Mouse (Mus musculus) kidney, embryonic 14.5 days (tissue): ENCODE results near the gene Prrxl1. TPM values are rescaled to one million over a fixed set of nuclear protein-coding genes. Genes with fewer than 3 reads are reported as not detected.

Experiments used
- ATAC-seq: fragments of 200-750 bp; cut with Nextera tagmentation; 2 replicates; pipeline ENCODE4 v1.8.0; 2017; ENCODE audit warnings: moderate number of reproducible peaks, mild to moderate bottlenecking, moderate TSS enrichment, moderate library complexity; ENCODE audit not compliant: low FRiP score, low TSS enrichment
- H3K27ac ChIP-seq: fragments of 300-500 bp; sonication (generic); 2 replicates; pipeline ENCODE4 v1.5.1; 2014; ENCODE audit warnings: low read depth, mild to moderate bottlenecking, low read length, moderate library complexity, mixed read lengths
- H3K27me3 ChIP-seq: fragments of 300-500 bp; sonication (generic); 2 replicates; pipeline ENCODE4 v1.6.1; 2014; ENCODE audit warnings: mild to moderate bottlenecking, low read length; ENCODE audit not compliant: control insufficient read depth, insufficient read depth
- H3K36me3 ChIP-seq: fragments of 300-500 bp; sonication (generic); 2 replicates; pipeline ENCODE4 v1.6.1; 2014; ENCODE audit warnings: low read length, mixed read lengths; ENCODE audit not compliant: control insufficient read depth, insufficient read depth
- H3K4me1 ChIP-seq: fragments of 300-500 bp; sonication (generic); 2 replicates; pipeline ENCODE4 v1.6.1; 2014; ENCODE audit warnings: low read length, mixed read lengths; ENCODE audit not compliant: control insufficient read depth, insufficient read depth
- H3K4me2 ChIP-seq: fragments of 300-500 bp; sonication (generic); replicated peaks from 2 replicates; pipeline ENCODE4 v1.6.1; 2014; ENCODE audit warnings: low read depth, mild to moderate bottlenecking, low read length
- H3K4me3 ChIP-seq: fragments of 300-500 bp; sonication (generic); 2 replicates; pipeline ENCODE4 v1.5.1; 2014; ENCODE audit warnings: mild to moderate bottlenecking, low read length
- H3K9ac ChIP-seq: fragments of 300-500 bp; sonication (generic); 2 replicates; pipeline ENCODE4 v1.6.1; 2014; ENCODE audit warnings: low read depth, mild to moderate bottlenecking, low read length, moderate library complexity
- H3K9me3 ChIP-seq: fragments of 300-500 bp; sonication (generic); 2 replicates; pipeline ENCODE4 v1.6.1; 2016; ENCODE audit warnings: low read length; ENCODE audit not compliant: control insufficient read depth
- WGBS: fragments of 180-500 bp; shearing (Covaris S2); extraction: QIAGEN DNeasy Blood & Tissue Kit; methylation state at CpG from one replicate; pipeline ENCODE4 v1.1.7; 2014; 5-methylcytosine and 5-hydroxymethylcytosine counted together
- polyA plus RNA-seq: library from polyadenylated mRNA; unstranded; fragments of >200 nt; fragmentation: Nextera tagmentation; extraction: Ambion mirVana; gene quantifications from 2 replicates; pipeline ENCODE4 v1.2.1, GENCODE M21; 2014

Gene Prrxl1
- polyA plus RNA-seq, 1 experiment from 2014 or later, result 0.08 TPM

DNA sequence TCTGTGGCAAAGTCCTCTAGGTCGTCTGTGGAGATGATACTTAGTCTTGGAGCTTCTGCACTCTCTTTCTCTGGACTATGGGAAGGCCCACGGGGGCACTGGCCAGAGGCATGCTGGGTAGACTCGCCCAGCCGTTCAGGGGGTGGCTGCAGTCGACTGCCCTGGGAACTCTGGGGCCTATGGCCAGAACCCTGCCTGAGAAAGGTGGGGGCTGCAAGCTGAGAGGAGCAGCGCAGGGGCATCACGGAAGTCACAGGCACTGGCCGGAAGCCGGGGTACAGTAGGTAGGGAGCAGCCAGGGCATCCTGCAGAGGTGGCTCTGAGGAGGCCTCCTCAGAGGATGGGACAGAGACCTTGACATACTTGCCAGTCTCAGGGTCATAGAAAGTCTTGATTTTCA, 60.6 kb downstream of the Prrxl1 start:
- no peaks in the 10 kb centered on the region for H3K36me3 ChIP-seq
- no peak overlapping the region for H3K4me2 ChIP-seq
- H3K4me3 ChIP-seq, result no peak overlapping the region
- 81% methylated on average over 9 of the region's 9 CpGs for WGBS
- H3K9me3 ChIP-seq, result no peaks in the 10 kb centered on the region
- H3K27me3 ChIP-seq, result no peaks in the 10 kb centered on the region
- no peak overlapping the region for H3K27ac ChIP-seq
- no peak overlapping the region for H3K9ac ChIP-seq
- no peak for ATAC-seq
- H3K4me1 ChIP-seq, result no peaks in the 10 kb centered on the region

DNA sequence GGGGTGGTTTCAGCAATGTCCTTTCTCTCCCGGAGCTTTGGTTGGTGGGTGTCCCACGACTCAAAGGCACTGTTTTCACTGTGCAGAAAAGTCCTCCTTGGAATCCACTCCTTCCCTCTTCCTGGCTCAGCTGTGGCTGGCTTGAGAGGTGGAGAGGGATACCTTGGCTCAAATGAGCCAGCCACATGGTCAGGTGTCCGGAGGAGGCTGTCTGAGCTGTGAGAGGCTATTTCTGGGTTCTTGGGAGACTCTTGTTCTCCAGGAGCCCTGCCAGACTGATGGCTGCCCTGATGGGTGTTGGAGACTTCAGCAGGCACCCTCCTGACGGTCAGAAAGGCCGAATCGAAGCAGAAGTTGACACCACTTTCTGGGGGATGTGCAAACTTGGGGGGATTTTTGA, 63.9 kb downstream of the Prrxl1 start:
- 86% methylated on average over 6 of the region's 6 CpGs for WGBS
- Histone ChIP-seq H3K9ac (no peak overlapping the region), H3K27ac (no peak overlapping the region), H3K4me1 (no peaks in the 10 kb centered on the region), H3K4me2 (no peak overlapping the region), H3K9me3 (no peaks in the 10 kb centered on the region), H3K4me3 (no peak overlapping the region), H3K36me3 (no peaks in the 10 kb centered on the region), H3K27me3 (no peaks in the 10 kb centered on the region)
- no peak for ATAC-seq

DNA sequence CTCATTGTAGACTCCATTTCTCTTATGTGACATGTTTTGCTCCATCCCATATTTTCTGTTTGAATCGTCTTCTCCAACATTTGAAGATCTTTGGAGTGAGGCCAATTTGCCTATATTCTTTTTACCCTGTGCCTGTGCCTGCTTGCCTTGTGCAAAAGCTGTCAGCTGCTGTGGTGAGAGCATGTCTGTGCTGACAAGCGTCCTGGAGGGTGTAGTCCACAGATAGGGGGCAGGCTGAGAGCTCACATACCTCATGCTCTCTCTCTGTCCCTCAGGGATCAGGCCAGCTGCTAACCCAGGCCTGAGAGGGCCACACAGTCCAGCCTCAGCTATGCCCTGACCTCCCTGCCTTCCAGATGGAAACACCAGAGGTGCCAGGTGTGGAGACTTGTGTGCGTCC, 74.0 kb downstream of the Prrxl1 start:
- 58% methylated on average over 3 of the region's 3 CpGs for WGBS
- Histone ChIP-seq H3K36me3 (no peaks in the 10 kb centered on the region), H3K27ac (no peak overlapping the region), H3K9me3 (no peaks in the 10 kb centered on the region), H3K4me1 (no peaks in the 10 kb centered on the region), H3K9ac (no peak overlapping the region), H3K27me3 (no peaks in the 10 kb centered on the region), H3K4me2 (no peak overlapping the region), H3K4me3 (no peak overlapping the region)
- ATAC-seq, result no peak

DNA sequence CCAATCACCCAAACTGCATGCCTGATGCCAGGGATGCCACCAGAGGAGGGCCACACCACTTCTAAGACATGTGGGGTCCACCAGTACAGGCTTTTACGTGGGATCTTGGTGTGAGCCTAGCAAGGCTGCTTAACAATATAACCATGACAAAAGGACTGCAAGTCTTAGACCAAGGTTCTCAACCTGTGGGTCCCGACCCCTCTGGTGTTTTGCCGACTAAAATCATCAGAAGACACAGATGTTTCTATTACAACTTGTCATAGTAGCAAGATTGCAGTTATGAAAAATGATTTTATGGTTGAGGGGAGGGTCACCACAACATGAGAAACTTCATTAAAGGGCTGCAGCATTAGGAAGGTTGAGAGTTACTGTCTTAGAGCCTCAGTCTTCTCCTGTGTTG, 79.4 kb downstream of the Prrxl1 start:
- Histone ChIP-seq H3K4me3 (no peak overlapping the region), H3K27ac (no peak overlapping the region), H3K36me3 (no peaks in the 10 kb centered on the region), H3K9ac (no peak overlapping the region), H3K4me2 (no peak overlapping the region), H3K9me3 (no peaks in the 10 kb centered on the region), H3K4me1 (no peaks in the 10 kb centered on the region; the same call in 1 of the 2 replicates), H3K27me3 (no peaks in the 10 kb centered on the region)
- ATAC-seq, result no peak
- 78% methylated on average over 3 of the region's 3 CpGs for WGBS

DNA sequence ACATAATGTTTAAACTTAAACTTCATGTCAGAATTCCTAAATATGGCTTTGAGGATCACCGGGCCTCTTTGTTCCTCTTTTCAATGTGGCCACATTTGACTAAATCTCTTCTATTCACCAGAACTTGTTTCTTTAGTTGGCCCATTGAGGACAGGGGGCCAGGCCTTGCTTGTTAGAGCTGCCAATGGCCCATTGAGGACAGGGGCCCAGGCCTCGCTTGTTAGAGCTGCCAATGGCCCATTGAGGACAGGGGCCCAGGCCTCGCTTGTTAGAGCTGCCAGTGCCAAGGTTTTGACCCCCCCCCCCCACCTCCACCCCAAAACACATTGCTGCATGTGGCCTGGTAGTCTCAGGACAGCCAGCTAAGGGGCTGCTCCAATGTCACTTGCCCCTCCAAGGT, 82.4 kb downstream of the Prrxl1 start:
- no peak overlapping the region for H3K4me2 ChIP-seq
- H3K9ac ChIP-seq, result no peak overlapping the region
- H3K36me3 ChIP-seq, result no peaks in the 10 kb centered on the region
- no peak for ATAC-seq
- no peaks in the 10 kb centered on the region for H3K9me3 ChIP-seq
- H3K27ac ChIP-seq, result no peak overlapping the region
- WGBS, result 94% methylated on average over 3 of the region's 3 CpGs
- no peak overlapping the region for H3K4me3 ChIP-seq
- no peaks in the 10 kb centered on the region for H3K27me3 ChIP-seq
- H3K4me1 ChIP-seq, result peaks cover 5% of the 10 kb centered on the region

DNA sequence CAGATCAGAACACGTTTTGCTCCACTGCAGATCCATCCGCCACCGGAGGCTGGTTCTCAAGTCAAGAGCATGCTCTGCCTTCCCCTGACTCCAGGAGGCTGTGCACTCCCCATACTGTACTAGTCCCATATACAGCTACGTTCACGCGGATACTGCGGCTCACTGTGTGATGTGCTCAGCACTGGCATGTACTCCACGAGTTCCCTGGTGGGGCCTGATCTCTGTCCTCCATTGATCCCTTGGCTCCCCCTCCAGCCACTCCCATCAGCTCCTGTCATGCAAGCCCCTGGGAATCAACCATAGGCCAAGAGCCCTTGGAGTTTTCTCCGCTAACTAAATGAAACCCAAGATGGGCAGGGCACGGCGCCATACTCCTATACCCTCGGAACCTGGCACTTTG, 83.3 kb downstream of the Prrxl1 start:
- no peaks in the 10 kb centered on the region for H3K9me3 ChIP-seq
- H3K27me3 ChIP-seq, result no peaks in the 10 kb centered on the region
- H3K36me3 ChIP-seq, result no peaks in the 10 kb centered on the region
- H3K4me3 ChIP-seq, result no peak overlapping the region
- H3K9ac ChIP-seq, result no peak overlapping the region
- no peak overlapping the region for H3K27ac ChIP-seq
- H3K4me2 ChIP-seq, result no peak overlapping the region
- WGBS, result 91% methylated on average over 12 of the region's 12 CpGs
- no peak for ATAC-seq
- peaks cover 5% of the 10 kb centered on the region for H3K4me1 ChIP-seq

DNA sequence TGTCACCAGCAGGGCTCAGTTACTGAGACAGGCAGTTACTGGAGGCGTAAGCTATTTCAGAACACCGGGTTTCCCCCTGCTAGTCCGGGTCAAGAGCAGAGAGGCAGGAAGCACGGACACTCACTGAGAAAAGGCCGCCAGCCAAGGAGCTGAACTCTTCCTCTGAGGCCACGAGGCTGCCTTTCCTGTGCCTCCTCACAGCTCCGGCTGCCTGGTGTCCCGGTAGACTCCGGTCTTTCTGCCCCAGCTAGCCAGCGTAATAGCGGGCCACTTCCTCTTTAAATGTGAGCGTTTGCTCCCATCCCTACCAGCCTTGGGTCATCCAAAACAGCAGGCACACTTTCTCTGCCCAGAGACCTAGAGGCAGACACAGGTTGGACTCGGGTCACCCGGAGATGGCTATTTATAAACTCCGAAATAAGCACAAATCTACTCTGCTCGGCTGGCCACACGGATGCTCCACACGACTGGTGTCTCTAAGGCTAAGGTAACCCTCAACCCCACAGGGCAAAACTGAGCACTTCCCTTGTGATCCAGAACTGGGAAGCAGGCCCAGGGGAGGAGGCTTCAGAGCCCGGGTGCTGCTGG, 84.1 kb downstream of the Prrxl1 start:
- Histone ChIP-seq H3K27ac (no peak overlapping the region), H3K4me2 (no peak overlapping the region), H3K27me3 (no peaks in the 10 kb centered on the region), H3K4me1 (peaks cover 5% of the 10 kb centered on the region), H3K9me3 (no peaks in the 10 kb centered on the region), H3K9ac (no peak overlapping the region), H3K36me3 (no peaks in the 10 kb centered on the region), H3K4me3 (no peak overlapping the region)
- WGBS, result 30% methylated on average over 19 of the region's 19 CpGs
- ATAC-seq, result no peak

DNA sequence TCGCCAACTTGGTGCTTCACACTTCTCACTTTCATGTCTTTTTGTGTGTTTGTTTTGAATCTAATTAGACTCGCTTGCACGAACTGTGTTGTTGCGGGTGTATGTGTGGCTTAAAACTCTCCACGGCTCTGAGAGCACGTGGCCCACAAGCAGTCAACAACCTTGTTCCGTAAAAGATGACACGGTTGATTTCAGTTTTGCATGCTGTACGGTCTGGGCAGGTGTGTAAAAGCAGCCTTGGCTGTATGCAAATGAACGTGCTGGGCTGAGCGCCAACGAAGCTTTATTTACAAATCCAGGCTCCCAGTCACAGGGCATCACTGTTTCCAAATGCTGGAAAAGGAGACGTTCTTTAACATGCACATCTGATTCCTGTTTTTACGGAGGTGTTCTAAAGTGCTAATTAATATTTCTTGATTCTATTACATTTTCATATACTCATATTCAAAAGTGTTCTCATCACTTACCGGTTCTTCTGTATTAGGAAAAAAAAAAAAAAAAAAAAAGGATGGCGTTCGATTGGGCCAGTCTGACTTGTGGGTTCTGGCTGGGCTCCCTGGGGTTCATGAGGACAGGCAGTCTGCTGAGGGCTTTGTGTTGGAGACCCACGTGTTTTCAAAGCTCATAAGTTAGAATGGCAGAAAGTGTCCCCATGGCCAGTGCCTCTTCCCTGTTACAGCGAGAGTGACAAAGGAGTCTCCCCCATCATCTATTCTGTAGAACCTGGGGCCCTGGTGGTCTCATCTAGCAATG, 85.0 kb downstream of the Prrxl1 start:
- Histone ChIP-seq H3K9ac (no peak overlapping the region), H3K27me3 (no peaks in the 10 kb centered on the region), H3K27ac (no peak overlapping the region), H3K4me2 (peak overlapping the region; percentile 27; the same call in 1 of the 2 replicates), H3K4me1 (peaks cover 5% of the 10 kb centered on the region), H3K4me3 (no peak overlapping the region), H3K9me3 (no peaks in the 10 kb centered on the region), H3K36me3 (no peaks in the 10 kb centered on the region)
- WGBS, result 62% methylated on average over 19 of the region's 19 CpGs
- ATAC-seq, result peak; percentile 45; the same call in 1 of the 2 replicates

DNA sequence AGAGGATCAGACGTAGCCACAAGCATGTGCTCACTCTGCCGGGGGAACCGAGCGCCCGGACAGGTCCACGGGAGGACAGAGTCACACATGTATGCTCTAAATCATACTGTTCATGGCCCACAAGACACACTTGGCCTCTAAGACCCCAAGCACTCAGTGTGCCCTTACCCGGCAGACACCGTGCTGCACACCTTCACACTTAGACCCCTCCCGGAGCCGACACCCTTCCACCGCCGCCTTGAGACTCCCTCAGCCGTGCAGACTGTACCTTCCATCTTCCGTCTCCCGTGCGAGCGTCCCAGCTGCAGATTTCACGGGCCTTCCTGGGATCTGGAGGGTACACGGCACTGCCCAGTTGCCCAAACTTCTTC, 85.5 kb downstream of the Prrxl1 start:
- Histone ChIP-seq H3K9me3 (no peaks in the 10 kb centered on the region), H3K4me3 (0 out of 2 replicates have a peak overlapping the region, but pooled peaks have one; percentile 3), H3K27me3 (no peaks in the 10 kb centered on the region), H3K27ac (no peak overlapping the region), H3K4me2 (peak overlapping the region; percentile 27; the same call in 1 of the 2 replicates), H3K4me1 (peaks cover 5% of the 10 kb centered on the region), H3K36me3 (no peaks in the 10 kb centered on the region), H3K9ac (no peak overlapping the region)
- 27% methylated on average over 19 of the region's 19 CpGs for WGBS
- ATAC-seq, result peak; percentile 46
